Mouse (Mus musculus): ENCODE results near the gene Slc35b1.

DNA sequence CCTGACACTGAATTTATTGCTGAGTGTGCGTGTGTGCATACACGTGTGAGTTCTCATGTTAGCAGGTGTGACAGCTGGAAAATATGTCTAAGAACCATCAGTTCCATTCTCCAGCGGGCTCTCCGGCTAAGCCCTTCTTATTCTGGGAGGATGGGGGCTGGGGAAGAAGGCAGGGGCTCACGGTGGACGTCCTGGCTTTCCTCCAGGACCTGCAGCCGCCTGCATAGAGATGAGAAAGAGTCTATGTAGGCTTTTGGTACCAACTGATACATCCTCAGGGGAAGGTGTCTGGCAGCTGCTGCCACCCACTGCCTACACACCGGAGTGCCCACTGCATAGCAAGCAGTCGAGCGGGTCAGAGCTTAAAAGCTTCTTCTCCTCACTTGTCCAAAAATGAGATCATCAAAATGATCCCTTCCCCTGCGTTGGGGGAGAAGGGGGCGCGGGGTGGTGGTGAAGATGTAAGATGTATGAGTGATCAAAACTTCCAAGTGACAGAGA lies 15.1 kb downstream of the Slc35b1 start:
- TF ChIP-seq POLR2A (IDR thresholded peaks at IDR 0.05; ENCODE audit: low read depth, low read length) (no peak), CTCF (conservative IDR thresholded peaks at IDR 0.05; ENCODE audit: insufficient read depth, insufficient read length, low read depth, low read length) (no peak)
